Mouse (Mus musculus) urinary bladder, adult 2 months (tissue): ENCODE measurements around the gene Mafb. TPM values are rescaled to one million over a fixed set of nuclear protein-coding genes. Genes with fewer than 3 reads are reported as not detected.

Experiments used
- DNase-seq: peaks from one replicate; pipeline ENCODE4 v3.0.0; 2022; ENCODE audit warnings: low spot score
- polyA plus RNA-seq: library from polyadenylated mRNA; depleted of rRNA; stranded (reverse); fragments of >200 nt; gene quantifications from 2 replicates; pipeline ENCODE4 v1.2.3, GENCODE M21; 2012; rRNA removed

Mafb gene
- polyA plus RNA-seq, 1 experiment, result 6.3 TPM

DNA sequence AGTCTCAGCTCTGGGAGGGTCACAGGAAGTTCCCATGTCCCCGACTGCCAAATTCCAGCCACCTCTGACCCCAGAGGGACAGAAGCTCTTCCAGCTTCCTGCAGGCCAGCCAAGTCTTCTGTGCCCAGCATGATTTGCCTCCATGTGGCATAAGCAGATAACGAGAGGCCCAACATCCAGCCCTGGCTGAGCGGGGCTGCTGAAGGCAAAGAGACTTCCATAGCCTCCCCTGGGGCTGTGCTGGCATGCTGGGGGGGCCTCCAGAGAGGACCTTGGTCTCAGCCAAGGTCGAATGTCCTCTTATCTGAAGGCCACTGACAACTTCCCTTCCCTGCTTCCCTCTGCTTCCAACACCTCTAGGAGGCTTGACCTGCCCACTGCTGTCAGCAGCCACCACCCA lies 39.7 kb downstream of the Mafb start:
- DNase-seq, result no peak

DNA sequence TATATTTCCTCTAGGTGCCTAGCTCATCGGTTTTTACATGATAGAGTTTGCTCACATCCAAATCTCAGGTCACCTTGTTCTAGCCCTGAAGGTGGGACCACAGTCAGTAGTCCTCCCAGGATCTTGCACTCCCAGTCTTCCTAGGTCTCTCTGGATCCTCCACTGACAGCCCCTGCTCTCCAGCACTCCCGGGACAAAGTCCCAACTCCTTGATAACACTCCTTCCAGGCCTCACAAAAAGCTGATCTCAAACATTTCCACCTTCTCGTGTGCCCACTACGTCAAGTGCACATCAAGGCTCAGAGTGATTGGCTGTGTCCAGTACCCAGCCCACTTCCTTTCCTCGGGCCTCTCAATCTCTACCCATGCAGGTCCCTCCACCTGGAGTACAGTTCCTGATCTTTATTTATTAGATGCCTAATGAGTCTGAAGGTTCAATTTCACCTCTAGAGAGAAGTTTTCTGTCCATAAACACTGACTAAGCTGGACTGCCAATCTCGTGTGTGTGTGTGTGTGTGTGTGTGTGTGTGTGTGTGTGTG lies 41.7 kb downstream of the Mafb start:
- DNase-seq, result no peak

DNA sequence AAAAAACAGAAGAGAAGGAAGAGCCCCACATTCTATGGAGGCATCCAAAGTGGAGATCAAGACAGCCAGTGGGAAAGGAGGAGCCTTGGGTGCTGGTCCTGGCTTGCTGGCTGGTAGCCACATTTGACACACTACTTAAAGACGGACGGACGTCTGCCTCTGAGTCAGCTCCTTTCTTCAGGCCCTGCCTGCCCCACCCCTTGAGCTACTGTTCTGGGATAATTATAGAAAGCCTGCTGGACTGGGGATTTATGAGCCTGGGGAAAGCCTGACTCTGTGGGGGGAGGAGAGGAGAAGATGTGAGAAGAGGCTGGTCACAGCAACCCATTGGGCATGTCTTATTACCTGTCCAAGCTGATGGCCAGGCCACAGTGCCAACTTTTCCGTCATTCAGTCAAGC lies 45.0 kb downstream of the Mafb start:
- no peak for DNase-seq

DNA sequence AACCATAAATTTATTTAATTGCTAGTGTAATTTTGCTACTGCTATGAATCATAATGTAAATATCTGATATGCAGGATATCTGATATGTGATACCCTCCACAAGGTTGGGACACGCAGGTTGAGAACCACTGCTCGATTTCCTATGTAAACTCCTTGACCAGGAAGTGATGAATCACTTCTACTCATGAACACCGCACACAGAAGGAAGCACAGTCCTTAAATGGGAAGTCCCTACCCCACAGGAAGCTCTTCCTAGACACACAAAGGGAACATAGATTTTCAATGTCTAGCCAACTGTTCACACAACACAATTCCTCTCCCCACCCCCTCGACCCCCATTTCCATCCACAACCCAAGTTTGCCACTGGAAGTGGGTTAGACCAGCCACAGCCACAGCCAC lies 48.6 kb downstream of the Mafb start:
- no peak for DNase-seq

Other genes with a start within 250 kb of the Mafb start
- 1.0 and 1.6 TPM in 2 replicates for gene Gm826, start 32.9 kb downstream of the Mafb start, polyA plus RNA-seq